ENCODE assay signal across 9 mouse cellular contexts in genomic region chr1:89104066-89104765, GRCm38 (mm10). TPM values are rescaled to one million over a fixed set of nuclear protein-coding genes. Genes with fewer than 3 reads are reported as not detected.
DNase-seq lines count a peak whose midpoint lies in the region; ATAC-seq and TF ChIP-seq lines count a peak whose summit lies in the region.
"Had no signal": no experiment of that assay in that cellular context is flagged by ENCODE, and none has a peak within 500 bp of the region (broad histone marks: within the 10 kb centered on the region; RNA-seq: fewer than 3 reads in every experiment).

No protein-coding gene starts in this region.

- no peak overlapping the region for H3K9ac ChIP-seq in forebrain, postnatal 0 days

- no peaks in the 10 kb centered on the region for H3K36me3 ChIP-seq in forebrain, postnatal 0 days (ENCODE audit: insufficient read depth)

- H3K9me3 ChIP-seq in forebrain, postnatal 0 days (ENCODE audit: low read length) = no peaks in the 10 kb centered on the region

- H3K27ac ChIP-seq in forebrain, postnatal 0 days (ENCODE audit: low read depth, low read length) = no peak overlapping the region

- no peak for ATAC-seq in forebrain, postnatal 0 days

- no peaks in the 10 kb centered on the region for H3K27me3 ChIP-seq in forebrain, postnatal 0 days (ENCODE audit: insufficient read depth, low read length)

- no peak overlapping the region for H3K4me2 ChIP-seq in forebrain, postnatal 0 days (ENCODE audit: low read depth)

- WGBS in forebrain, postnatal 0 days = 56% methylated on average over 13 of the region's 13 CpGs

- H3K4me3 ChIP-seq in forebrain, postnatal 0 days (ENCODE audit: low read depth, low read length) = no peak overlapping the region

- peak; percentile 45 to 47 for DNase-seq in cerebellum, postnatal 14 days
- no peak for DNase-seq in cerebellum, adult 18-20 months
- DNase-seq in adipocyte (ENCODE audit: low spot score) = peak; percentile 52
- DNase-seq in heart, postnatal 4 days = peak; percentile 72
- DNase-seq in lung, postnatal 14 days = peak; percentile 83
- no peak for DNase-seq in retina, embryonic 14.5 days (ENCODE audit: low spot score)
- no peak for DNase-seq in cerebellum, adult 11-12 months
- no peak for DNase-seq in forebrain, postnatal 0 days

- no peak for TF ChIP-seq CTCF in forebrain, postnatal 0 days (IDR thresholded peaks at IDR 0.05; ENCODE audit: low read depth)

- no peaks in the 10 kb centered on the region for H3K4me1 ChIP-seq in forebrain, postnatal 0 days (ENCODE audit: insufficient read depth)

RNA-seq across cellular contexts. Expression of gene Sh3bp4, which starts 34.0 kb away (rescaled TPM):
- total RNA-seq in heart, postnatal 4 days (2021) = 10 to 100 TPM; 43.5 to 45.3 TPM
- total RNA-seq in forebrain, postnatal 0 days (2014; rRNA removed) = 29.0 and 29.6 TPM in 2 replicates
- 17.4 and 18.9 TPM in 2 replicates for polyA plus RNA-seq in forebrain, postnatal 0 days (2015; fragmentation: Nextera tagmentation; extraction: Ambion mirVana)
- total RNA-seq: neutrophil, adult 5-6 weeks had no signal

Comparison
In these comparisons a context has a peak if more than half of its experiments do, and no peak if none do; other contexts are left out.
1. DNase-seq: peak in cerebellum, postnatal 14 days (2 of 2), adipocyte (single experiment), heart, postnatal 4 days (single experiment) and lung, postnatal 14 days (single experiment); none in cerebellum, adult 18-20 months (0 of 2), retina, embryonic 14.5 days (single experiment), cerebellum, adult 11-12 months (single experiment) and forebrain, postnatal 0 days (single experiment).